Mouse (Mus musculus) right cerebral cortex, postnatal 25 days (tissue): ENCODE results near the gene Rab35.

Experiments
- DNase-seq: peaks from one replicate; pipeline ENCODE4 v3.0.0; 2022

Gene Rab35

DNA sequence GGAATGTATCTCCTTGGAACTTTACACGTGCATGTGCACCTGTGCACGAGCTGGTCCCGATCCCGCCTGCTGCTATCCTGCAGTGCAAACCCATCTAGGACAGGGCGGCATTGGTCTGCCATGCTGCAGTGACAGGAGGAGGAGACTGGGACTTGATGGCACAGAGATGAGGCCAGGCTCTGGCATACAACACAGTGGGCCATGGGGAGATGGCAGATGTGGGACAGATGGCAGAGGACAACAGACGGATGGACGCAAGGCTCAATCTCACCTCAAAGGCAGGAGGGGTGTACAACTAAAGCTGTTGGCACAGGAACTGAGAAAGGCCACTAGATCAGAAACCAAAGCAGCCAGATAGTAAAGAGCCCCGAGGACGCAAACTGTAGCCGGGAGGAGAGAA lies 19.2 kb downstream of the Rab35 start:
- DNase-seq, result no peak

DNA sequence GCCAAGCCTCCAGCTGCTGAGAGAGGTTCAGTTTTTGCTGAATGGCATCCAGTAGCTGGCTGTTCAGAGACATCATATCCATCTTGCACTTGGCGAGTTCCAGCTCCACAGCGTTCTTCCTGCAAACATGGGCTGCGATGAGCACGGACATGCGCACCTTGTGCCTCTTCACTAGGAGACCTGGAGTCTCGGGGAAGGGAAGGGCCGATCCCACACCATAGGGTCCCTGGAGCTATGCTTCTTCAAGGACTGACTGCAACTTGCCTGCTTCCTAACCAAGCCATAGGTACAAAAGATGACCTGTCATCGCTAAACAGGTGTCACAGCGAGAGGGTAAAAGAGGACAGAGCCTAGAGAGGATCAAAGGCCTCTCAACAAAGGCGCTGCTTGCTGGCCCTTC lies 20.1 kb downstream of the Rab35 start:
- DNase-seq, result no peak

DNA sequence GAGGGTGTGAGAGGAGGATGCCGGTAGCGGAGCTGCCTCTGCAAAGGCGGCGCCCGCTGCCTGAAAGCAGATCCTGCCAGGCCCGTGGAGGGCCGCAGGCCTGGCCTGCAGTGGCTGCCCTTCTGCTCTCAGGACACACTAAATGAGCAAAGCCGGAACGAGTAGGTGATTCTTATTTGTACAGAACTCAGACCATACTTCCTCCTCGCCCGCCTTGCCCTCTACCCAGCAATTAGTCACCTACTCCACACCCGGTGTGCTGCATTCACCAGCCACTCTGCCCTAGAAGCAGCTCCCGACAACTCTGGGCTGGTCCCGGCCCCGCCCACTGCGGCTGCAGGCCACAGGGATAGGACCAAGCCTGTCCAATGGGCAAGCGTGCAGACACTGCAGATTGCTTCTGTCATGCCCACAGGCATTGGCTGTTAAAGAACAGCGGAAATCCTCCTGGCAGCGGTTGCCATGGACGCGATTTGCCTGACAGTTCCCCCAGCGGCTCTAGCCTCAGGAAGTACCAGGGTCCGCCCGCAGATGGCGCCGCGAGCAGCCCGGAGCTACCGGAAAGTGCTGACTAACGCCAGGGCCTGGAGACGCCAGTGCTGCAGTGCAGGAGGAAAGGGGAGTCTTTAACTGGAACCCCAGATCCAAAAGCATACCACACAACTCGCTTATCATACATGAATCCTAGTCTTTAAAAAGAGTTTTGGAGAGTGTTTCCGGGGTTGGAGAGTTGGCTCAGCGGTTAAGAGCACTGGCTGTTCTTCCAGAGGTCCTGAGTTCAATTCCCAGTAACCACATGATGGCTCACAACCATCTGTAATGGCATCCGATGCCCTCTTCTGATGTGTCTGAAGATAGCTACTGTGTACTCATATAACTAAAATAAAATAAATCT lies 21.2 kb downstream of the Rab35 start:
- DNase-seq, result peak; percentile 100

DNA sequence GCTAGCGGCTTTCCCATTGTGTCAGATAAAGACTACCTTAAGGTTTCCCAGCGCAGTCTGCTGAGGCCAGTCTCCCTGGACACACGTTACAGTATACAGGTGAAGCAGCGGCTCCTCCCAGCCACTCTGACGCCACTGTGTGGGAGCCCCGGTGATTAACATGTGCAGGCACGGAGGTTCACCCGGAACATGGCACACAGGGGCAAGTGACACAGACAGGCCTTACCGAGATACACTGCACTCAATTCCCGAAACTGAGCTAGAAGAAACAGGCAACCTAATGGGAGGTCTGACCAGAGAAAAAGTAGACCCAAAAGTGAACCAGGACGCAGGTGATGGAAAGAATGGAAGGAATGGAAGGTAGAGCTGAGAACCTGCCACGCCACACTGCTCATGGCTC lies 22.1 kb downstream of the Rab35 start:
- DNase-seq, result no peak

DNA sequence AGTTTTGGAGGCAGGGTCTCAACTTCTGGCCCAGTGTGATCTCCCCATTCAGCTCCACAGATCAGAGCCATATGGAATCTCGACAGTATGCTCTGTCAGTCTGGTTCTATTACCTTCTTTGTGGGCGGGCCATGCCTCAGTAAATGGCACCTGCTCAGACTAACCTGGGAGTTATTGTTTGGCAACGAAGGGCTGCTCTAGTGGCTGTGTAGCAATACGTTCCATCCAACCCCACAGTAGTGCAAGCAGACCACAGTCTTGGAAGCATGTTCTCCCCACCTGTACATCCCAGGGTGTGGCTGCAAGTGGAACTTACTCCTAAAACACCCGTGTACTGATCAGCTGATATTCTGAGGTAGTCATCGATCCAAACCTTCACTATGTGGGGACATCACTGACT lies 25.0 kb downstream of the Rab35 start:
- no peak for DNase-seq

DNA sequence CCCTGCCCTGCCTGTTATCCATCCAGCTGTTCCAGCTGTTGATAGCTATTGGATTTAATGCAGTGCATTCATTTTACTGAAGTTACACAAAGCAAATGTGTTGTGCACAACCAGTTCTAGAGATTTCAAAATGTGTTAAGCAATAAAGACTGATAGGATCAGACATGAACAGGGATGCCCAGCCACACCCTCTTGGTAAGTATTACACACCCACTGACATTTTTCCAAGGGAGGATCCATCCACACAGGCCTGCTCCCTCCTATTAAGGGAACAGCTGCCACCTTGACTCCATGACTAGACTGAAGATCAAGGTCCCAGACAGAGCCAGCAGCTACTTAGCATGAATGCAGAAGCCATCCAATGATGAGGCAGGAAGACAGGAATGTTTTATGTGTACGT lies 25.5 kb downstream of the Rab35 start:
- DNase-seq, result no peak

DNA sequence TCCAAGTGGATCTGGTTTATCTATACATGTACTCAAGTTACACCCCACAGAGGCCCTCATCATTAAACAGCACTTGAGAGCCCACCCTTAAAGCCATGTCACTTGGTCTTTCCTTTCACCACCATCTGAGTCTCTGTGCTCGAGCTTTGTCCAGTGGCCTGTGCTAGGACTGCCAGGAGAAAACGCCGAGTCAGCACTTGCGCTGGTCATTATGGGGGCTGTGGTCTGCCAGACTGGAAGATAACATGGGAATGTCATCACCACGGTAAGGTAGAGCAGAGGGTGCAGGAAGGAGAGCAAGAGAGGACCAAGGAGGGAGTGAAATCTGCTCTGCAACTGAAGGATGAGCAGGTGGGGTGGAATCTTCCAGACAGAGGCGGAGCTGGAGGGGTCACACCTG lies 26.6 kb downstream of the Rab35 start:
- DNase-seq, result no peak

DNA sequence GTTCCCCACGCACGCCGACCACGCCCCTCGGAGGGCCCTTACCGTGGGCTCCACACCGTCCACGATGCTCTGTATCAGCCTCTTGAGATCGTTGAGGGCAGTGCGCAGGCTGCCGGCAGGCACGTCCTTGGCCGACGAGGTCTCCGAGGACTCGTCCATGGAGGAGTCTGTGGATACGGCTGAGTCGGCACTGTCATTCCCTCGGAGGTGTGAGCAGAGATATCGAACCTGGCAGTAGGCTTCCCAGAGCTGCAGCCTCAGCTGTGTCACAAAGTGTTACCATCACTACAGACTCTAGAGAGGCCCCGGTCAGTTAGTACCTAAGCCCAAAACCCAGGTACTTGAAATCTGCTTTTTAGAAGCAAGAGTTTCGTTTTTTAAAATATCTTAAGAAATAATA lies 30.9 kb downstream of the Rab35 start:
- DNase-seq, result no peak

DNA sequence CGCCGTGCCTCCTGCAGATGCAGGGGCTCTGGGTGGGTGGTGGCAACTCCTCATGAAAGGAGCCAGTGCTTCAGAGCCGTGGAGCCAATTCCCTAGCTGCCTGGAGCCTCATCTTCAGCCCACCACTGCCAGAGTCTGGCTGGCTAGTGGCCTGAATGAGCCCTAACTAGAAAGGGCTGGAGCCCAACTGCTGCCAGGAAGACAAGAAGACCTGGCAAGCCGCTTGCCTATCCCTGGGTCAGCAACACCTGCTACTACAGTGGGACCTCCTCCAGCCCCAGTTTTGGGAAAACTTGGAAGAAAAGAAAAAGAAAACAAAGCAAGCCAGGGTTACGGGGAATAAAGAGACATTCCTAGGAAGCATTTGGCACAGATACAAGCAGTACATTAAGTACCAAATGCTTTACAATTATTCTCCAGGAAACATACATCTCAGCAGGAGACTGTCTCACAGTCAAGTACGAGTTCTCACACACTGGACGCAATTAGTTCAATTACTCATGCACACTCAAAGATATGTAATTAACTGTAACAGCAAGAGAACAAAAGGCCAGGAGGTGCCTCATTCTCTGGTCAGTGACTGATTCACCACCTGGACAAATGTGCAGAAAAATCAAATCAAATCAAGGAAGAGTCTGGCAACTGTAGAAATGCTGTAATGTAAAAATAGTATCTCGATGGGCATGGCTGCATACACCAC lies 34.8 kb downstream of the Rab35 start:
- DNase-seq, result no peak

DNA sequence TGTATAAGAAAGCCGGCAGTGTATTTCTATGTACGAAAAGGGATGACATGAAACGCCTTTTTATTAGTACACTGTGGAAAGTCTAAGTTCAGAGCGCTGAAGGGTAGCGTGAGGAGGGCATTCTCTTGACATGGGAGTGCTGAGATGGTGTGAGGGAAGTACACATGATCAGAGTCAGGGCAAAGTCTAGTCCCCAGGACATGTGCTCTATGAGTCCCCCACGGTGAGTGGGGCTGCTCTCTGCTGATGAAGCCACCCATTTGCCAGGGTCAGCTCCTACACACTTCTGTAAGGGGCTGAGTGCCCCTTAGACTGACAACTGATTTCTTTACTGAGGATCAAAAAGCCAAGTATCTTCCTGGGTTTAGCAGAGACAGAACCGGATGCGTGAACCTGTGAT lies 35.5 kb downstream of the Rab35 start:
- no peak for DNase-seq

DNA sequence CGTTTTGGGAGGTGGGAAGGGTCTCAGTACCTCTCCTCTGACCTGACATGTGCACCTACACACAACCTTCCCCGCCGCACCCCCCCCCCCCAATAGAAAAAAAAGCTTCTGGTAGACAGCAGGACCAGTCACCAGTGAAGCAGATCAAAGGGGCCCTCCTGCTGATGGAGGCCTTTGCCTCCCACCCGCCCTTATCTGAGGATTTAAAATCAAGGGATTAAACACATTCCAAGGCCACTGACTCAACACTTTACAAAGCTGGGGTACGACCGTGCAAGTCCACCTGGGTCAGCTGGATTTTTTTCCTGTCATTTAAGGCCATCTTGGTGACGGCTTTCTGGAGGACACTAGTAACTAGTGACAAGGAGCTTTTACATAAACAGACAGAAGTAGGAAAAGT lies 36.2 kb downstream of the Rab35 start:
- no peak for DNase-seq

DNA sequence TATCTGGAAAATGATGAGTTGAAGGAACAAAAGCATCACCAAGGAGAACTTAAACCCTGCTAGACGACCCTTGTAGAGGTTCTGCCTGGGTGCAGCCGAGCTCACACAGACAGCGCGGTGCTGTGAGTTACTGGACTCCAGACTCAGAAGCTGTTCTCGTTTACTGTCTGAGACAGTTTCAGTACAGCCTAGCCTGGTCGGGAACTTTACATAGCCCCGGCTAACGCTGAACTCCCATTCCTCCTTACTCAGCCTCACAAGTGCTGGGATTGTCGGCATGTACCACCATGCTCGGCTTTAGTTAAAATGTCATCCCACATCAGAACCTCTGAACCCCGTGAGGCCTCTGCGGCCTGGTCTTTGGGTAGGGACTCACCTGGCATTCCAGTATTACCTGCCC lies 37.3 kb downstream of the Rab35 start:
- DNase-seq, result no peak

DNA sequence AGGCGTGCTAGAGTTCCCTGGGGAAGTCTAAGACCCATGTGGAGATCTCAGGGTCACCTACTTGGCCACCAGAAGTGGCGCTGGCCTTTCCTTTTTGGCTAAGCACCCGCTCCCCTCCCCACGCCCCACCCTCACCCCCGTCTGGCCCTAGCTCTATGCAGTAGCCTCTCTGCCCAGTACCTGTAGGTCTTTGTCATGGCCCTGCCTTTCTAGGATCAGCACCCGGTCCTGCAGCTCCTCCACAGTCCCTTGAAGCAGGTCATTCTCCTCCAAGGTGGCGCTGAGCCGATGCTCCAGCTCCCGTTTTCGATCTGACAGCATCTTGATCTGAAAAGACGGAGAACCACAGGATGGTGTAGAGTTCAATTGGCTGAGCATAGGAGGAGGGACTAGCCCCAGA lies 38.3 kb downstream of the Rab35 start:
- DNase-seq, result no peak

DNA sequence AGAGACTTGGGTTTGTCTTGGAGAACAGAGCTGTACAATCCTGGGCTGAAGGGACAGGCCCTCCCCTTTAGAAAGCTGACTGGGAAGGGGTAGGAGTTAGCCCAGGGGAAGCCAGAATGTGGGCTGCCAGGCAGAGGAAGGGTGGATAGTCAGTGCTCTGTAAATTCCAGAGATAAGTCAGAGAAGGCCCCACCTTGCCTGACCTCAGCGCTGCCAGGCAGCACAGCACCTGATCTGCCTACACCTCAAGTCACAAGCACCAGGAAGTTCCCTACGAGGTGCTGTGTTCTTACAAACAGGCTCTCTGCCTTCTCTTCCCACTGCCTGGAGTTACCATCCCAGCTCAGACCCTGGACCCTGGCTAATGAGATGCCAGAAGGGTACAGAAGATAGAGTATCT lies 38.7 kb downstream of the Rab35 start:
- no peak for DNase-seq

DNA sequence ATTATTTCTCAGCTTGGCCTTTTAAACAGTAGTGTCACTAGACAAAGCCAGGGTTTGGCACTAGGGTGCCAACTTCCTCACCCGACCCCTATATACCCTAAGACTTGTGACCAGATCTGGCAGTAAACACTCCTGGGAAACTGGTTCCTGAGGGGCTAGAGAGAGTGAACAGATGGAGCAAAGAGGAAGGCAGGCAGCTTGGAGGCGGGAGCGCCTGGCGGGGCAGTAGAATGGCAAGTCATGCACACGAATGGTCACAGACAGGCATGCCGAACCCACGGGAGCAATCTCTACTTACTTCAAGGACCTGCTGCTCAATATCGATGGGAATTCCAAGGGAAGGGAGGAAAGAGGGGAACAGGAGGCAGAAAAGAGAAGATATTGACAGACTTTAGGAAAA lies 40.1 kb downstream of the Rab35 start:
- no peak for DNase-seq

DNA sequence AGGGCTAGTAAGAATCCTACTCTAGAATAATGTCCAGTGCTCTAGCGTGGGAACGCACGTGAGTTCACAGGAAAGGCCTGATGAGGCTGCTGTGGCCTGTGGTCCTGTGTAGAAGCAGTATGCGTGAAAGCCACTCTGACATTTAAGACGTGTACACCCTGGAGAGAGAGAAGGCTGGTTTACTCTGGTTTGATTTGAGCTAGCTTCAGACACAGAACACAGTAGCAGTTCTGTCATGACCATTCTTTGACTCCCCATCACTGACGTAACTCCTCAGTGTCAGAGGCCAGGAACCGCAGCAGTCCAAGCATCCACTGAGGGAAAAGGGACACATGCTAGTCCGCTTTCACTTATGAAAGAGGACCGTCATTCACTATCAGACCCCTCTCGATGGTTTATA lies 53.4 kb downstream of the Rab35 start:
- no peak for DNase-seq

DNA sequence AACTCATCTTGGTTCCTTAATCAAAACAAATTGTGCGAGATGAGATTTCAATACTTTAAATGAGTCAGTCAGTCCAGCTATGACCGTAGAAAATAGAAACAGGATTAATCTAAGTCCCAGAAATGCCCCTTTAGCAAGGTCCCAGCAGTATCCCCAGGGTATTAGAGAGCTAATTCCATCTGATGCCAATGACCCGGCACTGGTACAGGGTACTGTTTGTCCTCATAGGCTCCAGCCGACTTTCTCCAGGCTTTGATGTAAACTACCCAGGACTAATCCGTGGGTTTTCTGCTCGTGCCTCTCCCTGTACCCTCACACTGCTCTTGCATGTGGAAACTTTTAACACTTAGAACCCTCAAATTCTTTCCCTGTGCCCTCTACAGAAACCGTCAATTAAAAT lies 55.0 kb downstream of the Rab35 start:
- DNase-seq, result no peak

DNA sequence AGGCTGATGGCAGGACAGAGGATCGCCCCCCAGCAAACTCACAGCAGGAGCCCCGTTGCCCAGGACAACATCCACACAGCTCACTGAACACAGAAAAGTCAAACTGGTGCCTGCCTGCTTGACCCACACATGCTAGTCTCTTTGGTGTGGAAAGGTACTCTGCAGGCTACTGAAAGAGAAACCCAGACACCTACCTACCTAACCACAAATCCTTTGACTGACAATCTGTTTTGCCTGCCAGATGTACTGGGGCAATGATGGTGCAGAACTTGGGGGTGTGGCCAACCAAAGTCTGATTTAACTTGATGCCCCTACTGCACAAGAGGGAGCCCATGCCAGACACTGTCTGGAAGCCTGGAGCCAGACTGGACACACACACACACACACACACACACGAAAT lies 61.6 kb downstream of the Rab35 start:
- DNase-seq, result no peak

DNA sequence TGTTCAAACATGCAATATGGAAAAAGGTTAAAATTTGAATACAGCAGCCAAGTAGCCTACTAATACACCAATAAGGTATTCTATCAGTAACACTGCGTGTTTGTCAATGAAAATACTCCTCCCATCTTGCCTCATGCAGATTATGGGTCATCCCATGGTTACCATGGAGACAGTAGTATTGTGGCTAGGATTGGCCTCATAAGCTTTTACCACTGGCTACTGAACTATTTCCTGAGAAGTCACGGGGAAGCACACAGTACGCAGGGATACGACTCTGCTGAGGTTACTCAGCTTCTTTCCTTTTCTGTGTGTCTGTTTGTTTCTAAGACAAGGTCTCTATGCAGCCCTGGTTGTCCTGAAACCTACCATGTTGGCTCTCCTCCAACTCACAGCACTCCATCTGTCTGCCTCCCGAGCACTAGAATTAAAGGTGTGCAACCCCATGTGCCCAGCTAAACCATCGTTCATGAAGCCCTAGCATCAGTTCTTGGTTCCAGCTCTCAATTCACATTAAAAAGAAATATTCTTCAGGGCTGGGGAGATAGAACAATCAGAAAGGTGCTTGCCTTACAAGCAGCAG lies 63.6 kb downstream of the Rab35 start:
- peak; percentile 15 for DNase-seq

DNA sequence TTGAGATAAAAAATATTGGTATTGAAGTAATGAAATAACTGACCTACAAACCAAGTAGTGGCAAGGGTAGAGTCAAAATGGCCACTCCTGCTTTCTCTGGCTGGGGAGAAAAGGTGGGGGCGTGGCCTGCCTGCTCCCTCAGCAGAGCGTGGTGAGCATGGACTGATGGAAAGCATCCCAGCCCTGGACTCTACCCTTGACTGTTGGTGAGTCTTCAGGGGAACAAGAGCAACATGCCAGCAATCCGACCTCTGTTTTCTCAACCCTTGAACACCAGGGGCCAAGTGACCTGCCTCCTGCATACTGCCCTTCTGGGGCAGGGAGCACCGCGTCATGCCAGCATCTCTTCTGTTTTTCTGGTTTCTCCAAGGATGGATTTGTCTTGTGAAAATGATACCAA lies 65.1 kb downstream of the Rab35 start:
- no peak for DNase-seq
